Mouse (Mus musculus): ENCODE data around the gene Pik3c2g.
A peak's percentile ranks its signal among the peaks of the same experiment; 100 is the strongest.

Gene Pik3c2g

DNA sequence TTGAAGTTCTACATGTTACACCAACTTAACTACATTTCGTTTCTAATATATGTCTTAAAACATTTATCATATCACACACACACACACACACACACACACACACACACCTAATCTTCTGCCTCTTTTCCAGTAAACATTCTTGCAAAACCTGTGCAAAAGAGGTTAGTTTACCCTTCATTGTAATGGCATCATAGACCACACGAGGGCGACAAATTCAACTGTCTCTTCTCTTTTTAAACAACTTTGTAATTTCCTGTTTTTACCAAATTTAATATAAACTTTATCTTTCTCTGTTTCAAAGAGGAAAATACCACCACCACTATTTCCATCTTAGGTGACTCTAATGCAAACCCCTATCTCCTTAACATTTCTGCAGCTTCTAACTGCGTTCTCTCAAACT, 68.4 kb downstream of the Pik3c2g start:
- Histone ChIP-seq H3K4me1 (replicated peaks; ENCODE audit: low read depth, low read length) (no peaks in the 10 kb centered on the region), H3K4me3 (replicated peaks; ENCODE audit: low read length) (no peak overlapping the region), H3K36me3 (ENCODE audit: insufficient read depth, low read length) (no peaks in the 10 kb centered on the region), H3K27me3 (ENCODE audit: insufficient read depth, low read length) (no peaks in the 10 kb centered on the region), H3K9me3 (ENCODE audit: low read length) (peaks cover 5% of the 10 kb centered on the region)
- TF ChIP-seq CTCF (conservative IDR thresholded peaks at IDR 0.05; ENCODE audit: low read length): peak; percentile 47
- TF ChIP-seq NANOG (IDR thresholded peaks at IDR 0.05; ENCODE audit: borderline replicate concordance, low read length): no peak
- TF ChIP-seq POU5F1 (IDR thresholded peaks at IDR 0.05; ENCODE audit: borderline replicate concordance, low read length): no peak

- peaks cover 5% of the 10 kb centered on the region for H3K9me3 ChIP-seq (ENCODE audit: low read length)
- H3K4me1 ChIP-seq (replicated peaks; ENCODE audit: low read depth, low read length): no peaks in the 10 kb centered on the region
- H3K4me3 ChIP-seq (replicated peaks; ENCODE audit: low read length): no peak overlapping the region
- TF ChIP-seq CTCF (conservative IDR thresholded peaks at IDR 0.05; ENCODE audit: low read length): peak; percentile 54
- no peak for TF ChIP-seq NANOG (IDR thresholded peaks at IDR 0.05; ENCODE audit: borderline replicate concordance, low read length)
- H3K36me3 ChIP-seq (ENCODE audit: insufficient read depth, low read length): no peaks in the 10 kb centered on the region
- H3K27me3 ChIP-seq (ENCODE audit: insufficient read depth, low read length): no peaks in the 10 kb centered on the region
Observed at GRCm38 (mm10) chr6:139662462-139662861, 75.4 kb downstream of the Pik3c2g start.

GRCm38 (mm10) chr6:139718416-139718984, 131.5 kb downstream of the Pik3c2g start:
- Histone ChIP-seq H3K27me3 (ENCODE audit: insufficient read depth, low read length) (no peaks in the 10 kb centered on the region), H3K9me3 (ENCODE audit: low read length) (no peaks in the 10 kb centered on the region), H3K36me3 (ENCODE audit: insufficient read depth, low read length) (no peaks in the 10 kb centered on the region), H3K4me1 (replicated peaks; ENCODE audit: low read depth, low read length) (no peaks in the 10 kb centered on the region), H3K4me3 (replicated peaks; ENCODE audit: low read length) (no peak overlapping the region)
- TF ChIP-seq CTCF (conservative IDR thresholded peaks at IDR 0.05; ENCODE audit: low read length) (no peak), POU5F1 (IDR thresholded peaks at IDR 0.05; ENCODE audit: borderline replicate concordance, low read length) (no peak), NANOG (IDR thresholded peaks at IDR 0.05; ENCODE audit: borderline replicate concordance, low read length) (no peak)

DNA sequence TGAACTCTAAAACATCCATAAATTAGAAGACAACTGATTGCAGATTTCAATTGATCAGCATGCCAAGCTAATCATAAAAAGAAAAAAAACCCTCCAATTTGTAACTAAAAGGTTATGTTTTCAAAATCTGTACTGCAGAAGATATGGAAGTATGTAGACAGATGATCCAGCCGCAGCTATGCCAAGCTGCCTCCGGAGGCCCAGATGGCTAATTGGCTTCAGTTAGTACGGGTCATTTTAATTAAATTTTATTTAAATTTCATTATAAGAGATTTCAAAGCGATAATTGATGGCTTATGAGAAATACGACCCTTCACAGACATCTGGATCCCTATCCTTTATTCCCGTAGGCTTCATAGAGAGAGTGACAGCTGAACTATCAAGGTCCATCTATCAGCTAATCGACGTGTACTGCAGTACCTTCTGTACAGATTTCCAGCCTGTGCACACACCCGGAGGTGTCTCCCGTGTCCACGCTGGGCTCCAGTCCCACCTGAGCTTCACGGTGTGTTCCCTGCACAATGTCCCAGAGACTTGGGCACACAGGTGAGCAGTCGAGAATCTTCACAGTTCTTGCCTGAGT, 132.7 kb downstream of the Pik3c2g start:
- H3K9me3 ChIP-seq (ENCODE audit: low read length): no peaks in the 10 kb centered on the region
- TF ChIP-seq POU5F1 (IDR thresholded peaks at IDR 0.05; ENCODE audit: borderline replicate concordance, low read length): no peak
- TF ChIP-seq NANOG (IDR thresholded peaks at IDR 0.05; ENCODE audit: borderline replicate concordance, low read length): no peak
- TF ChIP-seq CTCF (conservative IDR thresholded peaks at IDR 0.05; ENCODE audit: low read length): no peak

DNA sequence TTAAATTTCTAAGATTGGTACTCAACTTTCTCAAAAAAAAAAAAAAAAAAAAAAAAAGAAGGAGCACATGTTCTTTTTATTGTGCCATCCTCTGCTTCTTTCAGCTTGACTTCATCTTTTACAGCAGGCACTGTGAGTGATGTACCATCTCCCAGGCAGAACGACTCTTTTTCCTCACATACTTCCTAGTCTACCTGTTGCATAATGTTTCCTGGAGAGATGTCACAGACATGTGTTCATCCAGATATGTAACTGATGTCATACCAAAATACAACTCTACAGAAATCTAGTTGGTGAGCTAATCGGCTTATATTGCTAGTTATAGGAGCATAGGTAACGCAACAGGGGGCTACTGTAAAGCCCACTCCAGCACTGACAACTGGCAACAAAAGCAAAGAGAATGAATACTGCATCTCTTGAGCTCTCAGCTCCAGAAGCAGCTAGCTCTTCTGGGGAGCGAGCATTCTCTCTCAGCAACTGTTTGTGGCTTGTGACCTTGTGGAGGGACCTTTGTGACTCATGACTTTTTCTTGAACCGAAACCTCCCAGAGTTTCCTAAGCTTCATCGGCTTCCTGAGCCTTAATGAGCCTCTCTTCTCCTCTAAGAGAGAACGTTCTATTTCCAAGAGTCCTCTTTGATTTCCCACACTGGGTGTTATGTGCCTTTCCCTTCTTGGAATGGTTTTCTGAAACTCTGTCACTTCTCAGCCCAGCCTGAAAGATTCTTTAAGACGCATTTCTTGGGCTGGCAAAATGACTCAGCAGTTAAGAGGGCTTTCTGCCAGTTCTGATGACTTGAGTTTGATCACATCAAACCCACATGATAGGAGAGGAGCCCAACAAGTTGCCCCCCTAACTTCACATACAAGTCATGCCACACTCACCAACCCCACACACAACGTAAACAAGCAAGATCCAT, 148.9 kb downstream of the Pik3c2g start:
- no peaks in the 10 kb centered on the region for H3K36me3 ChIP-seq (ENCODE audit: insufficient read depth, low read length)
- no peak overlapping the region for H3K4me3 ChIP-seq (replicated peaks; ENCODE audit: low read length)
- peaks cover 12% of the 10 kb centered on the region for H3K9me3 ChIP-seq (ENCODE audit: low read length)
- H3K27me3 ChIP-seq (ENCODE audit: insufficient read depth, low read length): no peaks in the 10 kb centered on the region
- no peaks in the 10 kb centered on the region for H3K4me1 ChIP-seq (replicated peaks; ENCODE audit: low read depth, low read length)
- TF ChIP-seq POU5F1 (IDR thresholded peaks at IDR 0.05; ENCODE audit: borderline replicate concordance, low read length): no peak
- no peak for TF ChIP-seq NANOG (IDR thresholded peaks at IDR 0.05; ENCODE audit: borderline replicate concordance, low read length)
- TF ChIP-seq CTCF (conservative IDR thresholded peaks at IDR 0.05; ENCODE audit: low read length): no peak

More for the DNA sequence above, 132.7 kb downstream of the Pik3c2g start:
- Histone ChIP-seq H3K36me3 (ENCODE audit: insufficient read depth, low read length) (no peaks in the 10 kb centered on the region), H3K27me3 (ENCODE audit: insufficient read depth, low read length) (no peaks in the 10 kb centered on the region), H3K4me3 (replicated peaks; ENCODE audit: low read length) (no peak overlapping the region), H3K4me1 (replicated peaks; ENCODE audit: low read depth, low read length) (no peaks in the 10 kb centered on the region)

- Histone ChIP-seq H3K9me3 (ENCODE audit: low read length) (peaks cover 12% of the 10 kb centered on the region), H3K4me3 (replicated peaks; ENCODE audit: low read length) (no peak overlapping the region), H3K27me3 (ENCODE audit: insufficient read depth, low read length) (no peaks in the 10 kb centered on the region), H3K4me1 (replicated peaks; ENCODE audit: low read depth, low read length) (no peaks in the 10 kb centered on the region), H3K36me3 (ENCODE audit: insufficient read depth, low read length) (no peaks in the 10 kb centered on the region)
- TF ChIP-seq CTCF (conservative IDR thresholded peaks at IDR 0.05; ENCODE audit: low read length) (no peak), POU5F1 (IDR thresholded peaks at IDR 0.05; ENCODE audit: borderline replicate concordance, low read length) (no peak), NANOG (IDR thresholded peaks at IDR 0.05; ENCODE audit: borderline replicate concordance, low read length) (no peak)
Observed at GRCm38 (mm10) chr6:139738350-139738749, 151.3 kb downstream of the Pik3c2g start.

- no peaks in the 10 kb centered on the region for H3K36me3 ChIP-seq (ENCODE audit: insufficient read depth, low read length)
- no peaks in the 10 kb centered on the region for H3K4me1 ChIP-seq (replicated peaks; ENCODE audit: low read depth, low read length)
Observed at GRCm38 (mm10) chr6:139742693-139743432, 155.8 kb downstream of the Pik3c2g start.

More at GRCm38 (mm10) chr6:139742693-139743432, 155.8 kb downstream of the Pik3c2g start:
- no peak overlapping the region for H3K4me3 ChIP-seq (replicated peaks; ENCODE audit: low read length)
- TF ChIP-seq CTCF (conservative IDR thresholded peaks at IDR 0.05; ENCODE audit: low read length) (no peak), POU5F1 (IDR thresholded peaks at IDR 0.05; ENCODE audit: borderline replicate concordance, low read length) (no peak), NANOG (IDR thresholded peaks at IDR 0.05; ENCODE audit: borderline replicate concordance, low read length) (no peak)
- H3K27me3 ChIP-seq (ENCODE audit: insufficient read depth, low read length): no peaks in the 10 kb centered on the region
- H3K9me3 ChIP-seq (ENCODE audit: low read length): peaks cover 15% of the 10 kb centered on the region

Data from E14TG2a.4 (cell line).